Mouse (Mus musculus): Measurements from ENCODE around the gene Atp2b2.

GRCm38 (mm10) chr6:114044962-114045361, 2.5 kb upstream of the Atp2b2 start:
- no peak for TF ChIP-seq POLR2A (IDR thresholded peaks at IDR 0.05; ENCODE audit: low read depth, low read length)
- TF ChIP-seq CTCF (IDR thresholded peaks at IDR 0.05; ENCODE audit: extremely low read depth, insufficient read depth, insufficient read length, insufficient replicate concordance): no peak
